Mouse (Mus musculus) brain, embryonic 14.5 days (tissue): ENCODE data around the gene Ahcyl1.

Experiments
- CTCF ChIP-seq: fragments of 200-500 bp; IDR thresholded peaks from 2 replicates; pipeline ENCODE4 v1.5.1; 2012; ENCODE audit warnings: inconsistent platforms, mild to moderate bottlenecking, moderate library complexity, borderline replicate concordance; ENCODE audit not compliant: insufficient read depth, insufficient read length; ENCODE audit errors: extremely low read depth
- POLR2A ChIP-seq: fragments of 200-500 bp; IDR thresholded peaks from 2 replicates; pipeline ENCODE4 v1.6.1; 2012; ENCODE audit warnings: mild to moderate bottlenecking, inconsistent platforms, borderline replicate concordance; ENCODE audit not compliant: poor library complexity, insufficient read depth, insufficient read length, severe bottlenecking; ENCODE audit errors: extremely low read depth

DNA sequence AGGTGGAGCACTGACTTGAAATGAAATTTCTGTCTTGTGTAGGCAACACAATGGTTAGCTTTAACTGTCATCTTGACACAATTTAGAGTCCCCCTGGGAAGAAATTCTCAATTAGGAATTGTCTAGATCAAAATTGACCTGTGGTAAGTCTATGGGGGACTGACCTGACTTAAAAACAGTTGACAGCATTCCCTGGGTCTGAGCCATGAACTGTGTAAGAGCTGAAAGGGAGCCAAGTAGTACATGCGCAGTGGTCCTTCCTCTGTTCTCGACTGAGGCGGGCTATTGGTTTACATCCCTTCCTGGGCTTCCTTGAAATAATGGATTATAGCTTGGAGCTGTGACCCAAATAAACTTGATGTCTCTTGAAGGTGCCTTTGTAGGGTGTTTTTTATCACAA lies 49.4 kb downstream of the Ahcyl1 start:
- TF ChIP-seq POLR2A, result no peak
- TF ChIP-seq CTCF, result no peak
